Mouse (Mus musculus) urinary bladder, postnatal 10 days (tissue): ENCODE measurements around the gene Lzts2.
A peak's percentile ranks its signal among the peaks of the same experiment; 100 is the strongest.

Source experiments
- DNase-seq: peaks from one replicate; pipeline ENCODE4 v3.0.0; 2022; ENCODE audit warnings: low spot score

Lzts2 gene

GRCm38 (mm10) chr19:45003740-45004516 is 10.3 kb upstream of the Lzts2 start:
- DNase-seq = no peak

GRCm38 (mm10) chr19:45005444-45005843 is 8.8 kb upstream of the Lzts2 start, which contains the start of gene Twnk:
Gene Twnk (plus strand): TSS chr19:45005663.
- DNase-seq = no peak

GRCm38 (mm10) chr19:45005957-45006712 is 8.1 kb upstream of the Lzts2 start, which contains the start of gene Mrpl43:
Gene Mrpl43 (minus strand): TSS chr19:45006442.
- peak; percentile 94 for DNase-seq

GRCm38 (mm10) chr19:45007021-45007420 is 7.2 kb upstream of the Lzts2 start:
- DNase-seq = no peak

- DNase-seq = no peak
Observed at GRCm38 (mm10) chr19:45007425-45008191, 6.6 kb upstream of the Lzts2 start.

- no peak for DNase-seq
Observed at GRCm38 (mm10) chr19:45010646-45011045, 3.6 kb upstream of the Lzts2 start.

GRCm38 (mm10) chr19:45012219-45012618 is 2.0 kb upstream of the Lzts2 start:
- DNase-seq = no peak

GRCm38 (mm10) chr19:45012636-45013035 is 1.6 kb upstream of the Lzts2 start:
- DNase-seq = no peak

- DNase-seq = no peak
Observed at GRCm38 (mm10) chr19:45013581-45014225, 511 bp upstream of the Lzts2 start.

GRCm38 (mm10) chr19:45014981-45015402 is 778 bp downstream of the Lzts2 start:
- DNase-seq = no peak

- DNase-seq = no peak
Observed at GRCm38 (mm10) chr19:45015518-45016281, 1.5 kb downstream of the Lzts2 start.

- DNase-seq = no peak
Observed at GRCm38 (mm10) chr19:45016341-45017215, 2.4 kb downstream of the Lzts2 start.

GRCm38 (mm10) chr19:45017216-45017771 is 3.1 kb downstream of the Lzts2 start:
- peak; percentile 51 for DNase-seq

- DNase-seq = peak; percentile 67
Observed at GRCm38 (mm10) chr19:45017909-45018308, 3.7 kb downstream of the Lzts2 start.

- no peak for DNase-seq
Observed at GRCm38 (mm10) chr19:45018351-45018831, 4.2 kb downstream of the Lzts2 start.

GRCm38 (mm10) chr19:45020348-45020747 is 6.1 kb downstream of the Lzts2 start:
- DNase-seq = no peak

- DNase-seq = no peak
Observed at GRCm38 (mm10) chr19:45021362-45021761, 7.1 kb downstream of the Lzts2 start.

- DNase-seq = no peak
Observed at GRCm38 (mm10) chr19:45023993-45024392, 9.8 kb downstream of the Lzts2 start.

GRCm38 (mm10) chr19:45024775-45025174 is 10.6 kb downstream of the Lzts2 start:
- no peak for DNase-seq
